Mouse (Mus musculus) thymus, adult 2 months (tissue): ENCODE measurements around the gene Pold1. TPM values are rescaled to one million over a fixed set of nuclear protein-coding genes. Genes with fewer than 3 reads are reported as not detected.

Source experiments
- DNase-seq: peaks from one replicate; pipeline ENCODE4 v3.0.0; 2021
- H3K27ac ChIP-seq: fragments of 200-500 bp; 2 replicates; pipeline ENCODE4 v1.5.1; 2012; ENCODE audit warnings: low read length, control low read depth; ENCODE audit not compliant: control insufficient read depth, insufficient read depth
- H3K27me3 ChIP-seq: fragments of 200-500 bp; 2 replicates; pipeline ENCODE4 v1.6.1; 2012; ENCODE audit warnings: mild to moderate bottlenecking, low read length, moderate library complexity, mixed read lengths; ENCODE audit not compliant: control insufficient read depth, insufficient read depth
- H3K36me3 ChIP-seq: fragments of 200-500 bp; 2 replicates; pipeline ENCODE4 v1.6.1; 2012; ENCODE audit warnings: mild to moderate bottlenecking, low read length, moderate library complexity; ENCODE audit not compliant: control insufficient read depth, insufficient read depth
- H3K4me1 ChIP-seq: fragments of 200-500 bp; replicated peaks from 2 replicates; pipeline ENCODE4 v1.6.1; 2012; ENCODE audit warnings: low read length; ENCODE audit not compliant: control insufficient read depth, insufficient read depth
- H3K4me3 ChIP-seq: fragments of 200-500 bp; 2 replicates; pipeline ENCODE4 v1.5.1; 2012; ENCODE audit warnings: mild to moderate bottlenecking, low read length, control low read depth, moderate library complexity; ENCODE audit not compliant: control insufficient read depth, insufficient read depth
- CTCF ChIP-seq: fragments of 200-500 bp; IDR thresholded peaks from 2 replicates; pipeline ENCODE4 v1.5.1; 2012; ENCODE audit warnings: mild to moderate bottlenecking, control low read depth, low read length, moderate library complexity, borderline replicate concordance; ENCODE audit not compliant: control insufficient read depth, poor library complexity, insufficient read depth; ENCODE audit errors: extremely low read depth
- POLR2A ChIP-seq: fragments of 200-500 bp; IDR thresholded peaks from 2 replicates; pipeline ENCODE4 v1.6.1; 2012; ENCODE audit warnings: mild to moderate bottlenecking, low read length, control low read depth, moderate library complexity; ENCODE audit not compliant: control insufficient read depth, poor library complexity, insufficient read depth; ENCODE audit errors: extremely low read depth
- WGBS: fragments of 180-500 bp; shearing (Covaris S2); methylation state at CpG from one replicate; pipeline ENCODE4 v1.1.7; 2018; 5-methylcytosine and 5-hydroxymethylcytosine counted together
- polyA plus RNA-seq: library from polyadenylated mRNA; depleted of rRNA; stranded (reverse); fragments of >200 nt; gene quantifications from 2 replicates; pipeline ENCODE4 v1.2.3, GENCODE M21; 2012

Gene Pold1
- polyA plus RNA-seq, 1 experiment = 208 TPM

DNA sequence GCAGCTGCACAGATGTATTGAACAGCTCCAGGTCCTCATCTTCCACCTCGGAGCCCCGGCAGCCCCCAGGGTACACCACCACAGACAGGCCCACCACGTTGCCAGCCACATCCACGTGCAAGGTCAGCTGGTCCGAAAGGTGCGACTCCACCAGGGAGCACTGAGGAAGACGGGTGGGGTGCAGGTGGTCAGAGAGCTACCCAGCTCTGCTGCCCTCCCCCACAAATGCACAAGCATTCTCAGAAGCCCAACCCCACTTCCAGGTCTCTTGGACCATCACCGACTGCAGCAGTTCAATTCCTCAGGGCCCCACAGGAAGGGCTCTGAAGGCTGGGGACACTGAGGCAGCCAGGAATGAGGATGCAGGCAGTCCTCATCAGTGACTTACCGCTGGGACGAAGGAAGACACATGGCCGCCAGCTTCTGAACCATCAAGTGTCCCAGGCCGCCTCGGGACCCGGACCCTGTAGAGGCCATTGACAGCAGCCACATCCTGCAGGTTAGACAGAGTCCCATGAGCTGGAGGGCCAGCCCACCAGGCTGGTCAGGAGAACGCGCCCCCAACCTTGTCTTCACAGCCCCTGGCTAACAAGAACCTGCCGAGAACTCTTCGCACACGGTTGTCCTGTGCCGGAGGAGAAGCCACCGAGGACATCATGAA lies 56.4 kb downstream of the Pold1 start:
- Histone ChIP-seq H3K4me3 (no peak overlapping the region), H3K4me1 (peaks cover 27% of the 10 kb centered on the region), H3K36me3 (no peaks in the 10 kb centered on the region; the same call in 1 of the 2 replicates), H3K27ac (no peak overlapping the region), H3K27me3 (no peaks in the 10 kb centered on the region)
- DNase-seq = no peak
- 95% methylated on average over 21 of the region's 21 CpGs for WGBS
- no peak for TF ChIP-seq CTCF
- TF ChIP-seq POLR2A = no peak

DNA sequence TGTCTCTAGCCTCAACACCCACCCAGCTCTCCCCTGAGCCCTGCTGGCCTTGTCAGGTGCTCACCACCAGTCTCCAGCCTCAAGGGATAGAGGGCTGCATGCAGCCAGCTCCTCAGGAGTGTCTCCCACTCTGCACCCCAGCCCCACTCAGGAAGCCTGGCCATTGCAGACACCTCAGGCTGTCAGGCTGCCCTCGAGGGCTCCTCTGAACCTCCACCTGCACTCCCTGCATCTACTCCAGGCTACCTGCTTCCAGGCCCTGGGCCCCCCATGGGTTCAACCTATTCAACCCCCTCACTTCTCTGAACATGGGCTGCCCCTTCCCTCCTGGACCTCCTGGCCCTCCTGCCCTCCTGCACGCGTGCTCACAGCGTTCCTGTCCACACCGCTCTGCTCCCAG lies 57.3 kb downstream of the Pold1 start:
- TF ChIP-seq POLR2A (no peak), CTCF (no peak)
- over 99% methylated on average over 5 of the region's 5 CpGs for WGBS
- Histone ChIP-seq H3K4me3 (no peak overlapping the region), H3K36me3 (no peaks in the 10 kb centered on the region; the same call in 1 of the 2 replicates), H3K27ac (no peak overlapping the region), H3K27me3 (no peaks in the 10 kb centered on the region), H3K4me1 (peaks cover 23% of the 10 kb centered on the region)
- no peak for DNase-seq

DNA sequence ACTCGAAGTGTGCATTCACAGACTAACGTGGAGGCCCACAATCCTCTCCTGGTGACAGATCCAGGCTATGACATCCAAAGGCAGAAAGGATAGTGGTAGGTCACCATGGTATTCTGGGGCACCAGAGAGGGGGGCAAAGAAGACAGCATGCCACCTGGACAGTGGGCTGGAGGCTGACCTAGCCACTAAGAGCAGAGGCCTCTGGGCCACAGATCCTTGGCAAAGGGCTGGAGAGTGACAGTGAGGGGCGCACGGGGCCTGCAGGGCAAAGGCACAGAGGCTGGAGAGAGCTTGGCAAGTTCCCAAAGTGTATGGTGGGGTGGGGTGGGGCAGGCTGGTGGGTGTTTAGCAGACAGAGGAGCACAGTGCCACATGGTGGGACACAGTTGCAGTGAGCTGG lies 58.4 kb downstream of the Pold1 start:
- H3K4me1 ChIP-seq = peaks cover 16% of the 10 kb centered on the region; the same call in 1 of the 2 replicates
- H3K27ac ChIP-seq = peak overlapping the region; percentile 43; the same call in 1 of the 2 replicates
- no peaks in the 10 kb centered on the region for H3K27me3 ChIP-seq
- DNase-seq = no peak
- no peaks in the 10 kb centered on the region; the same call in 1 of the 2 replicates for H3K36me3 ChIP-seq
- 52% methylated on average over 4 of the region's 4 CpGs for WGBS
- no peak overlapping the region for H3K4me3 ChIP-seq
- no peak for TF ChIP-seq POLR2A
- no peak for TF ChIP-seq CTCF

DNA sequence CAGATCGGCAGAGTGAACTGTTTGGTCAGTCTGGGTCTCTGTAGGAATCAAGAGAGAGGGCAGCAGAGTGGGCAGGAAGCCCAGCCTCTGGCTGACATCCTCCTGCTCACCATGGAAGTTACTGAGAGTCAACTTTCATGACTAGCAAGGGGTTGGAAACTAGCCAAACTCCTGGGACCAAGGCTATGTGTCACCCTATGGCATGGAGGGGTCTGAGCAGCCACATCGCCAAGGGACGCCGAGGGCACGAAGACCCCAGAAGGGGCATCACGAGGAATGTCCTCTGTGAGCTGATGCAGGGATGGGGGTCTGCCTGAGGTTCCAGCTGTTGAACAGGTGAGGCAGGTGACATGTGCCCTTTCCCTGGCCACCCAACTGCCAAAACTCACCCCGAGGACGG lies 60.1 kb downstream of the Pold1 start:
- no peak for DNase-seq
- no peak overlapping the region for H3K27ac ChIP-seq
- H3K4me3 ChIP-seq = no peak overlapping the region
- TF ChIP-seq POLR2A (no peak), CTCF (no peak)
- 98% methylated on average over 8 of the region's 8 CpGs for WGBS
- H3K4me1 ChIP-seq = peaks cover 10% of the 10 kb centered on the region; the same call in 1 of the 2 replicates
- H3K27me3 ChIP-seq = no peaks in the 10 kb centered on the region
- H3K36me3 ChIP-seq = no peaks in the 10 kb centered on the region; the same call in 1 of the 2 replicates

DNA sequence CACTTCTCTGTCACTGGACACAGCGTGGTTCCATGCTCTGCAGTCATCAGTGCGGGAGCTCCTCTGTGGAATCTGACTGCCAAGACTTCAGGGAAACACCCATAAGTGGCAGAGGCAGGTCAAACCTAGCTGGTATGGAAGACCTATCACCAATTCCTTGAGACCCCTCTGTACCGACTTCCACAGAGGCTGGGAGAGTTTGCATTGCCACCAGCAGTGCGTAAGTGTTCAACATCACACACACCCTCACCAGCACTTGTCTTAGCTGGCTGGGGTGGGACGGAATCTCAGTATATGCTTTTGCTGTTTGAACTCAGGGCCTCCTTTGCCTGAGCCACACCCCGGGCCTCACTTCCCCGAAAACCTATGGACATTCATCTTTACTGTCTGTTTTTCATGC lies 60.7 kb downstream of the Pold1 start:
- H3K4me3 ChIP-seq = no peak overlapping the region
- H3K36me3 ChIP-seq = no peaks in the 10 kb centered on the region; the same call in 1 of the 2 replicates
- no peak overlapping the region for H3K27ac ChIP-seq
- H3K4me1 ChIP-seq = peaks cover 10% of the 10 kb centered on the region; the same call in 1 of the 2 replicates
- 95% methylated on average over 7 of the region's 7 CpGs for WGBS
- DNase-seq = no peak
- TF ChIP-seq POLR2A = no peak
- TF ChIP-seq CTCF = no peak
- no peaks in the 10 kb centered on the region for H3K27me3 ChIP-seq

DNA sequence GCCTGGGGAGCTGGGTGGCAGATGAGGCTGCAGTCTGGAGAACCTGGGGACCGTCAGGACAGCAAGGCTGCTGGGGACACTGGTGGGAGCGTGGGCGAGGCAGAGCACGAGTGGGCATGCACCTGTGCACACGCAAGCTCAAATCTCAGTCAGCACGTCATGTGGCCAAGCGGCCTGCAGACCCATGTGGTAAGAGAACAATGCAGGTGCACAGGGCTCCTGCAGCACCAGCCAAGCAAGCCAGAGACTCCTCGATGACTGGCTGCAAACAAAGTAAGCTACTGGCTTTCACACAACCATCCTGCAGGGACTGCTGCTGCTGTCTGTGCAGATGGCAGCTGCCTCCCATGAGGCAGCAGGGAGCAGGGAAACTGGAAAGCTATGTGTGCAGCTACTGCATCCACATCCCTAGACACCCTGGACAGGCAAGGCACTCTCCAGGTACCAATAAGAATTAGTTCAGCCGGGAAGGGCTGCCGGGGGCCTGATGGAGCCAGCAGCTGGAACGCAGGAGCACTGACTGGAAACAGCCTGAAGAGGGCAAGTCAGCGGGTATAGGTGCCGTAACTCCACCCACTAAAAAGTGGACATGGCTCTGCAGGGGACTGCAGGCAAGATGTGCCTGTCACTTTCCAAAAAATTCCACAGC lies 61.6 kb downstream of the Pold1 start:
- H3K27me3 ChIP-seq = no peaks in the 10 kb centered on the region; the same call in 1 of the 2 replicates
- no peak overlapping the region for H3K27ac ChIP-seq
- 91% methylated on average over 13 of the region's 13 CpGs for WGBS
- no peak overlapping the region for H3K4me3 ChIP-seq
- no peak for DNase-seq
- no peaks in the 10 kb centered on the region; the same call in 1 of the 2 replicates for H3K36me3 ChIP-seq
- H3K4me1 ChIP-seq = peaks cover 10% of the 10 kb centered on the region; the same call in 1 of the 2 replicates
- TF ChIP-seq POLR2A (no peak), CTCF (no peak)
